Mouse (Mus musculus) left cerebral cortex, adult 11 months (tissue): Measurements from ENCODE around the gene D630003M21Rik.

Experiments used
- DNase-seq: peaks from one replicate; pipeline ENCODE4 v3.0.0; 2022; ENCODE audit warnings: low spot score

The D630003M21Rik gene

GRCm38 (mm10) chr2:158228670-158229502 lies at the start of gene D630003M21Rik:
Gene D630003M21Rik (minus strand): TSS chr2:158229222.
- no peak for DNase-seq

- DNase-seq = no peak
Measured at GRCm38 (mm10) chr2:158276878-158277277, 47.9 kb upstream of the D630003M21Rik start.

- DNase-seq = no peak
Measured at GRCm38 (mm10) chr2:158276451-158276850, 47.4 kb upstream of the D630003M21Rik start.

GRCm38 (mm10) chr2:158275811-158276210 lies 46.8 kb upstream of the D630003M21Rik start:
- no peak for DNase-seq

GRCm38 (mm10) chr2:158275349-158275748 lies 46.3 kb upstream of the D630003M21Rik start:
- no peak for DNase-seq

GRCm38 (mm10) chr2:158273646-158274045 lies 44.6 kb upstream of the D630003M21Rik start:
- no peak for DNase-seq

- no peak for DNase-seq
Measured at GRCm38 (mm10) chr2:158270017-158270416, 41.0 kb upstream of the D630003M21Rik start.

- DNase-seq = no peak
Measured at GRCm38 (mm10) chr2:158264877-158265276, 35.9 kb upstream of the D630003M21Rik start.

- DNase-seq = no peak
Measured at GRCm38 (mm10) chr2:158259498-158259897, 30.5 kb upstream of the D630003M21Rik start.

- no peak for DNase-seq
Measured at GRCm38 (mm10) chr2:158258781-158259180, 29.8 kb upstream of the D630003M21Rik start.

GRCm38 (mm10) chr2:158258005-158258418 lies 29.0 kb upstream of the D630003M21Rik start, which contains the start of gene Bpi:
Gene Bpi (plus strand): TSS chr2:158258094.
- no peak for DNase-seq

GRCm38 (mm10) chr2:158256894-158257293 lies 27.9 kb upstream of the D630003M21Rik start:
- DNase-seq = no peak

- no peak for DNase-seq
Measured at GRCm38 (mm10) chr2:158253806-158254205, 24.8 kb upstream of the D630003M21Rik start.

- DNase-seq = no peak
Measured at GRCm38 (mm10) chr2:158250558-158250957, 21.5 kb upstream of the D630003M21Rik start.

GRCm38 (mm10) chr2:158248318-158248717 lies 19.3 kb upstream of the D630003M21Rik start:
- no peak for DNase-seq

- DNase-seq = no peak
Measured at GRCm38 (mm10) chr2:158247852-158248251, 18.8 kb upstream of the D630003M21Rik start.

GRCm38 (mm10) chr2:158245072-158245817 lies 16.2 kb upstream of the D630003M21Rik start:
- DNase-seq = no peak

GRCm38 (mm10) chr2:158243129-158243870 lies 14.3 kb upstream of the D630003M21Rik start:
- peak; percentile 28 for DNase-seq

- DNase-seq = no peak
Measured at GRCm38 (mm10) chr2:158242170-158242896, 13.3 kb upstream of the D630003M21Rik start.

GRCm38 (mm10) chr2:158241126-158241738 lies 12.2 kb upstream of the D630003M21Rik start:
- no peak for DNase-seq

GRCm38 (mm10) chr2:158238101-158238500 lies 9.1 kb upstream of the D630003M21Rik start:
- no peak for DNase-seq
